In the genomic region with DNA sequence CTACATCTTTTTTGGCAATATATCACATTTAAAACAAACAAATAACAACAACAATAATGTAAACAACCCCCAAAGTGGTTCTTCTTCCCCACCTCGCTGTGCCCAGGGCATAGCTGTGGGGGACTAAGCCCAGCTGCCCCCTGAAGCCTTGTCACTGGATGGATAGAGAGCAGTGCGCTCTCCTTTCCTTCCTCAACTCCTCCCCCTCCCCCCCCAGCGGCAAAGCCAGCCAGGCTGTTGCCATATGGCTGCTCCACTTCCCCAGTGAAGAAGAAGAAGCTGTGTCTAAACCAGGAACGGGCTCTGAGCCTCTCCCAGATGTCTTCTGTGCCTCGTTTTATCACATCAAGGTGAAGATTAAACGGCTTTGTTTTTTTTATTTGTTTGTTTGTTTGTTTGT, we compare ENCODE assay signal across 9 mouse cellular contexts. TPM values are rescaled to one million over a fixed set of nuclear protein-coding genes. Genes with fewer than 3 reads are reported as not detected.
DNase-seq lines count a peak whose midpoint lies in the region; ATAC-seq and TF ChIP-seq lines count a peak whose summit lies in the region.
"Had no signal": no experiment of that assay in that cellular context is flagged by ENCODE, and none has a peak within 500 bp of the region (broad histone marks: within the 10 kb centered on the region; RNA-seq: fewer than 3 reads in every experiment).

No protein-coding gene starts in this region.

- no peaks in the 10 kb centered on the region for H3K9me3 ChIP-seq in lung, embryonic 16.5 days (ENCODE audit: control insufficient read depth, low read length)
- H3K9me3 ChIP-seq in embryonic facial prominence, embryonic 14.5 days (ENCODE audit: control insufficient read depth, low read length), result no peaks in the 10 kb centered on the region
- H3K9me3 ChIP-seq in intestine, postnatal 0 days (ENCODE audit: control insufficient read depth), result no peaks in the 10 kb centered on the region

- H3K36me3 ChIP-seq in lung, embryonic 16.5 days (ENCODE audit: control insufficient read depth, insufficient read depth, low read length), result no peaks in the 10 kb centered on the region
- H3K36me3 ChIP-seq in embryonic facial prominence, embryonic 14.5 days (ENCODE audit: control insufficient read depth, insufficient read depth, low read length), result no peaks in the 10 kb centered on the region
- H3K36me3 ChIP-seq in intestine, postnatal 0 days (ENCODE audit: control insufficient read depth, insufficient read depth), result no peaks in the 10 kb centered on the region

- no peaks in the 10 kb centered on the region for H3K27me3 ChIP-seq in lung, embryonic 16.5 days (ENCODE audit: control insufficient read depth, insufficient read depth, low read depth, low read length)
- no peaks in the 10 kb centered on the region for H3K27me3 ChIP-seq in embryonic facial prominence, embryonic 14.5 days (replicated peaks; ENCODE audit: control insufficient read depth, insufficient read depth, low read length)
- no peaks in the 10 kb centered on the region for H3K27me3 ChIP-seq in intestine, postnatal 0 days (replicated peaks; ENCODE audit: control insufficient read depth, insufficient read depth, low read length)

- no peak overlapping the region for H3K4me3 ChIP-seq in lung, embryonic 16.5 days (ENCODE audit: low read length)
- H3K4me3 ChIP-seq in embryonic facial prominence, embryonic 14.5 days (ENCODE audit: low read depth, low read length), result no peak overlapping the region
- H3K4me3 ChIP-seq in intestine, postnatal 0 days (ENCODE audit: low read depth, low read length), result no peak overlapping the region

- no peak overlapping the region for H3K4me2 ChIP-seq in lung, embryonic 16.5 days (ENCODE audit: low read depth, low read length)
- H3K4me2 ChIP-seq in embryonic facial prominence, embryonic 14.5 days (ENCODE audit: low read depth, low read length), result no peak overlapping the region
- H3K4me2 ChIP-seq in intestine, postnatal 0 days (replicated peaks; ENCODE audit: low read depth), result no peak overlapping the region

- TF ChIP-seq CTCF in intestine, postnatal 0 days (IDR thresholded peaks at IDR 0.05; ENCODE audit: low read depth), result no peak

- DNase-seq in lung, postnatal 4 days, result no peak
- DNase-seq in embryonic facial prominence, embryonic 14.5 days (ENCODE audit: low spot score), result no peak
- DNase-seq in right cerebral cortex, postnatal 14 days, result peak; percentile 59
- no peak for DNase-seq in heart, postnatal 36 days
- DNase-seq in thymus, adult 18-20 months, result no peak
- DNase-seq in heart, adult 9 months (ENCODE audit: low spot score in 2 of 2), result no peak
- DNase-seq: lung, postnatal 14 days had no signal

- H3K27ac ChIP-seq in lung, embryonic 16.5 days (ENCODE audit: low read length), result 0 out of 2 replicates have a peak overlapping the region, but pooled peaks have one; percentile 49
- 0 out of 2 replicates have a peak overlapping the region, but pooled peaks have one; percentile 45 for H3K27ac ChIP-seq in embryonic facial prominence, embryonic 14.5 days (replicated peaks; ENCODE audit: low read depth, low read length)
- H3K27ac ChIP-seq in intestine, postnatal 0 days (ENCODE audit: low read depth, low read length), result no peak overlapping the region

- ATAC-seq in lung, embryonic 16.5 days (ENCODE audit: low read depth), result peak; percentile 66
- peak; percentile 31; the same call in 1 of the 2 replicates for ATAC-seq in embryonic facial prominence, embryonic 14.5 days (ENCODE audit: low read depth)
- no peak for ATAC-seq in intestine, postnatal 0 days

- intact Hi-C loops in heart, postnatal 36 days (cut with DNase I), result no loop called here

- no peak overlapping the region for H3K9ac ChIP-seq in lung, embryonic 16.5 days (ENCODE audit: low read length)
- H3K9ac ChIP-seq in embryonic facial prominence, embryonic 14.5 days (ENCODE audit: low read depth, low read length), result no peak overlapping the region
- peak overlapping the region; percentile 1; the same call in 1 of the 2 replicates for H3K9ac ChIP-seq in intestine, postnatal 0 days (ENCODE audit: low read depth, low read length)

- H3K4me1 ChIP-seq in lung, embryonic 16.5 days (replicated peaks; ENCODE audit: control insufficient read depth, insufficient read depth, low read length), result peaks cover 10% of the 10 kb centered on the region
- 0 out of 2 replicates have a peak, but pooled peaks cover 3% of the 10 kb centered on the region for H3K4me1 ChIP-seq in embryonic facial prominence, embryonic 14.5 days (ENCODE audit: control insufficient read depth, insufficient read depth, low read length)
- no peaks in the 10 kb centered on the region for H3K4me1 ChIP-seq in intestine, postnatal 0 days (replicated peaks; ENCODE audit: control insufficient read depth, insufficient read depth, low read length)

- 22% methylated on average over 6 of the region's 6 CpGs for WGBS in lung, embryonic 16.5 days
- 44% methylated on average over 6 of the region's 6 CpGs for WGBS in embryonic facial prominence, embryonic 14.5 days
- 42% methylated on average over 6 of the region's 6 CpGs for WGBS in intestine, postnatal 0 days

RNA-seq across cellular contexts. Expression of a gene that starts 6.6 kb away (rescaled TPM):
- 900 and 901 TPM in 2 replicates for polyA plus RNA-seq in lung, embryonic 16.5 days (2015; fragmentation: Nextera tagmentation; extraction: Ambion mirVana)
- polyA plus RNA-seq in embryonic facial prominence, embryonic 14.5 days (2014; fragmentation: Nextera tagmentation; extraction: Ambion mirVana), result 1,119 and 1,122 TPM in 2 replicates
- 591 and 603 TPM in 2 replicates for polyA plus RNA-seq in intestine, postnatal 0 days (2015; fragmentation: Nextera tagmentation; extraction: Ambion mirVana)
- total RNA-seq in heart, postnatal 36 days (2021), result 100 to 1,000 TPM; 533 to 572 TPM

RNA-seq across cellular contexts. Expression of a gene that starts 8.1 kb away (rescaled TPM):
- polyA plus RNA-seq in lung, embryonic 16.5 days (2015; fragmentation: Nextera tagmentation; extraction: Ambion mirVana), result not detected in 2 replicates
- polyA plus RNA-seq in embryonic facial prominence, embryonic 14.5 days (2014; fragmentation: Nextera tagmentation; extraction: Ambion mirVana), result not detected in 2 replicates
- not detected in 2 replicates for polyA plus RNA-seq in intestine, postnatal 0 days (2015; fragmentation: Nextera tagmentation; extraction: Ambion mirVana)
- total RNA-seq in heart, postnatal 36 days (2021), result not detected

RNA-seq across cellular contexts. Expression of a gene that starts 12.2 kb away (rescaled TPM):
- polyA plus RNA-seq in lung, embryonic 16.5 days (2015; fragmentation: Nextera tagmentation; extraction: Ambion mirVana), result 0.88 and 1.9 TPM in 2 replicates
- polyA plus RNA-seq in embryonic facial prominence, embryonic 14.5 days (2014; fragmentation: Nextera tagmentation; extraction: Ambion mirVana), result 4.4 and 6.1 TPM in 2 replicates
- 1.2 and 1.4 TPM in 2 replicates for polyA plus RNA-seq in intestine, postnatal 0 days (2015; fragmentation: Nextera tagmentation; extraction: Ambion mirVana)
- under 1 TPM in 1 of 2 experiments, not detected in 1; 0.49 TPM for total RNA-seq in heart, postnatal 36 days (2021)

RNA-seq across cellular contexts. Expression of a gene that starts 19.8 kb away (rescaled TPM):
- 73.6 and 75.8 TPM in 2 replicates for polyA plus RNA-seq in lung, embryonic 16.5 days (2015; fragmentation: Nextera tagmentation; extraction: Ambion mirVana)
- polyA plus RNA-seq in embryonic facial prominence, embryonic 14.5 days (2014; fragmentation: Nextera tagmentation; extraction: Ambion mirVana), result 37.4 and 38.1 TPM in 2 replicates
- polyA plus RNA-seq in intestine, postnatal 0 days (2015; fragmentation: Nextera tagmentation; extraction: Ambion mirVana), result 43.3 and 43.4 TPM in 2 replicates
- total RNA-seq in heart, postnatal 36 days (2021), result 100 to 1,000 TPM; 312 to 315 TPM
